Mouse (Mus musculus) CD4-positive, CD25-positive, alpha-beta regulatory T cell, adult 9 weeks (primary cell): ENCODE results near the gene Hirip3. TPM values are rescaled to one million over a fixed set of nuclear protein-coding genes. Genes with fewer than 3 reads are reported as not detected.

Experiments used
- polyA plus RNA-seq: library from polyadenylated mRNA; unstranded; fragments of 100-300 nt; shearing (Covaris generic); gene quantifications from one replicate; pipeline ENCODE4 v1.2.1, GENCODE M21; 2017

The Hirip3 gene
- 10.6 TPM for polyA plus RNA-seq

GRCm38 (mm10) chr7:126861429-126862130, at the start of gene Hirip3:
Gene Hirip3 (plus strand): TSS chr7:126861972.

GRCm38 (mm10) chr7:126831539-126831938, 30.2 kb upstream of the Hirip3 start, which contains the start of gene 4930451I11Rik:
Gene 4930451I11Rik (minus strand): TSS chr7:126831639.

GRCm38 (mm10) chr7:126847116-126847420, 14.7 kb upstream of the Hirip3 start, which contains the start of gene Doc2a:
Gene Doc2a (plus strand): TSS chr7:126847416.

GRCm38 (mm10) chr7:126862147-126862784, 494 bp downstream of the Hirip3 start, which contains the start of gene Ino80e:
Gene Ino80e (minus strand): TSS chr7:126862377.

GRCm38 (mm10) chr7:126884286-126885164, 22.8 kb downstream of the Hirip3 start, which contains the start of gene Taok2:
Gene Taok2 (minus strand): TSS chr7:126884703.

Other genes with a start within 250 kb of the Hirip3 start
- gene Nupr1, start 231.1 kb upstream of the Hirip3 start, polyA plus RNA-seq: not detected
- 132 TPM for gene Sgf29, start 212.7 kb upstream of the Hirip3 start, polyA plus RNA-seq
- 1.4 TPM for gene Sult1a1, start 185.5 kb upstream of the Hirip3 start, polyA plus RNA-seq
- 153 TPM for gene Bola2, start 166.6 kb upstream of the Hirip3 start, polyA plus RNA-seq
- 10.8 TPM for gene Slx1b, start 166.2 kb upstream of the Hirip3 start, polyA plus RNA-seq
- 3,709 TPM for gene Coro1a, start 154.2 kb upstream of the Hirip3 start, polyA plus RNA-seq
- gene Mapk3, start 102.4 kb upstream of the Hirip3 start, polyA plus RNA-seq: 37.7 TPM
- 1.9 TPM for gene Gdpd3, start 95.6 kb upstream of the Hirip3 start, polyA plus RNA-seq
- gene Ypel3, start 85.0 kb upstream of the Hirip3 start, polyA plus RNA-seq: 201 TPM
- 4.0 TPM for gene Tbx6, start 80.5 kb upstream of the Hirip3 start, polyA plus RNA-seq
- 333 TPM for gene Ppp4c, start 69.5 kb upstream of the Hirip3 start, polyA plus RNA-seq
- gene Fam57b, start 64.3 kb upstream of the Hirip3 start, polyA plus RNA-seq: not detected
- gene 4930451I11Rik, start 30.3 kb upstream of the Hirip3 start, polyA plus RNA-seq: not detected
- gene Doc2a, start 14.6 kb upstream of the Hirip3 start, polyA plus RNA-seq: not detected
- 113 TPM for gene Ino80e, start 405 bp downstream of the Hirip3 start, polyA plus RNA-seq
- 53.3 TPM for gene Taok2, start 22.7 kb downstream of the Hirip3 start, polyA plus RNA-seq
- 58.9 TPM for gene Tmem219, start 60.9 kb downstream of the Hirip3 start, polyA plus RNA-seq
- gene Kctd13, start 66.9 kb downstream of the Hirip3 start, polyA plus RNA-seq: 9.7 TPM
- gene Asphd1, start 87.6 kb downstream of the Hirip3 start, polyA plus RNA-seq: 0.19 TPM
- 0.66 TPM for gene Sez6l2, start 88.6 kb downstream of the Hirip3 start, polyA plus RNA-seq
- gene Cdipt, start 113.9 kb downstream of the Hirip3 start, polyA plus RNA-seq: 326 TPM
- 2.2 TPM for gene Cdiptos, start 114.1 kb downstream of the Hirip3 start, polyA plus RNA-seq
- 51.3 TPM for gene Mvp, start 152.6 kb downstream of the Hirip3 start, polyA plus RNA-seq
- gene Pagr1b, start 154.5 kb downstream of the Hirip3 start, polyA plus RNA-seq: 2.1 TPM
- 148 TPM for gene Pagr1a, start 155.4 kb downstream of the Hirip3 start, polyA plus RNA-seq
- gene Gm42742, start 159.1 kb downstream of the Hirip3 start, polyA plus RNA-seq: 28.1 TPM
- gene Prrt2, start 159.2 kb downstream of the Hirip3 start, polyA plus RNA-seq: 17.3 TPM
- gene Maz, start 165.1 kb downstream of the Hirip3 start, polyA plus RNA-seq: 19.6 TPM
- 11.8 TPM for gene Kif22, start 180.5 kb downstream of the Hirip3 start, polyA plus RNA-seq
- gene Zg16, start 225.4 kb downstream of the Hirip3 start, polyA plus RNA-seq: not detected
- 452 TPM for gene AI467606, start 229.4 kb downstream of the Hirip3 start, polyA plus RNA-seq